Mouse (Mus musculus) midbrain, embryonic 12.5 days (tissue): ENCODE measurements around the gene Tfrc. TPM values are rescaled to one million over a fixed set of nuclear protein-coding genes. Genes with fewer than 3 reads are reported as not detected.

Experiments used
- ATAC-seq: fragments of 200-750 bp; cut with Nextera tagmentation; 2 replicates; pipeline ENCODE4 v1.8.0; 2017; ENCODE audit warnings: low read depth, moderate TSS enrichment, moderate library complexity; ENCODE audit not compliant: low FRiP score
- H3K27ac ChIP-seq: fragments of 300-500 bp; sonication (generic); replicated peaks from 2 replicates; pipeline ENCODE4 v1.5.1; 2016; ENCODE audit warnings: mild to moderate bottlenecking
- H3K27me3 ChIP-seq: fragments of 300-500 bp; sonication (generic); 2 replicates; pipeline ENCODE4 v1.6.1; 2016; ENCODE audit warnings: mild to moderate bottlenecking
- H3K36me3 ChIP-seq: fragments of 300-500 bp; sonication (generic); 2 replicates; pipeline ENCODE4 v1.6.1; 2016
- H3K4me1 ChIP-seq: fragments of 300-500 bp; sonication (generic); 2 replicates; pipeline ENCODE4 v1.6.1; 2016
- H3K4me2 ChIP-seq: fragments of 300-500 bp; sonication (generic); replicated peaks from 2 replicates; pipeline ENCODE4 v1.6.1; 2016; ENCODE audit warnings: mild to moderate bottlenecking, moderate library complexity
- H3K4me3 ChIP-seq: fragments of 300-500 bp; sonication (generic); 2 replicates; pipeline ENCODE4 v1.5.1; 2016; ENCODE audit warnings: mild to moderate bottlenecking
- H3K9ac ChIP-seq: fragments of 300-500 bp; sonication (generic); replicated peaks from 2 replicates; pipeline ENCODE4 v1.6.1; 2016; ENCODE audit warnings: mild to moderate bottlenecking, moderate library complexity
- H3K9me3 ChIP-seq: fragments of 300-500 bp; sonication (generic); 2 replicates; pipeline ENCODE4 v1.6.1; 2016; ENCODE audit warnings: mild to moderate bottlenecking
- WGBS: fragments of 180-500 bp; shearing (Covaris S2); methylation state at CpG from one replicate; pipeline ENCODE4 v1.1.7; 2016; 5-methylcytosine and 5-hydroxymethylcytosine counted together
- polyA plus RNA-seq: library from polyadenylated mRNA; unstranded; fragments of >200 nt; fragmentation: Nextera tagmentation; extraction: Ambion mirVana; gene quantifications from 2 replicates; pipeline ENCODE4 v1.2.1, GENCODE M21; 2016

The Tfrc gene
- polyA plus RNA-seq, 1 experiment from 2014 or later = 64.1 TPM

- Histone ChIP-seq H3K27me3 (no peaks in the 10 kb centered on the region), H3K4me3 (no peak overlapping the region), H3K9me3 (no peaks in the 10 kb centered on the region), H3K4me2 (no peak overlapping the region), H3K36me3 (peaks cover 89% of the 10 kb centered on the region), H3K27ac (no peak overlapping the region), H3K9ac (no peak overlapping the region), H3K4me1 (no peaks in the 10 kb centered on the region)
- no peak for ATAC-seq
- 93% methylated on average over 17 of the region's 17 CpGs for WGBS
These were observed 65.5 kb downstream of the Tfrc start for GRCm38 (mm10) chr16:32674121-32674740.

GRCm38 (mm10) chr16:32677040-32677700 lies 68.5 kb downstream of the Tfrc start:
- no peaks in the 10 kb centered on the region for H3K9me3 ChIP-seq
- H3K4me1 ChIP-seq = no peaks in the 10 kb centered on the region
- H3K27me3 ChIP-seq = no peaks in the 10 kb centered on the region
- no peak overlapping the region for H3K4me2 ChIP-seq
- H3K36me3 ChIP-seq = peaks cover 89% of the 10 kb centered on the region
- no peak overlapping the region for H3K9ac ChIP-seq
- 75% methylated on average over 10 of the region's 10 CpGs for WGBS
- H3K4me3 ChIP-seq = no peak overlapping the region
- no peak overlapping the region for H3K27ac ChIP-seq
- no peak for ATAC-seq

- no peak overlapping the region for H3K4me3 ChIP-seq
- H3K9ac ChIP-seq = no peak overlapping the region
- 75% methylated on average over 14 of the region's 14 CpGs for WGBS
- no peaks in the 10 kb centered on the region for H3K4me1 ChIP-seq
- peaks cover 86% of the 10 kb centered on the region for H3K36me3 ChIP-seq
- no peaks in the 10 kb centered on the region for H3K27me3 ChIP-seq
- no peak for ATAC-seq
- no peak overlapping the region for H3K27ac ChIP-seq
- H3K4me2 ChIP-seq = no peak overlapping the region
- H3K9me3 ChIP-seq = no peaks in the 10 kb centered on the region
These were observed 69.2 kb downstream of the Tfrc start for GRCm38 (mm10) chr16:32677903-32678302.

- H3K9me3 ChIP-seq = no peaks in the 10 kb centered on the region
- no peak overlapping the region for H3K4me2 ChIP-seq
- no peaks in the 10 kb centered on the region for H3K4me1 ChIP-seq
- 85% methylated on average over 14 of the region's 14 CpGs for WGBS
- no peak overlapping the region for H3K4me3 ChIP-seq
- H3K27me3 ChIP-seq = no peaks in the 10 kb centered on the region
- no peak overlapping the region for H3K9ac ChIP-seq
- ATAC-seq = no peak
- H3K36me3 ChIP-seq = peaks cover 78% of the 10 kb centered on the region
- H3K27ac ChIP-seq = no peak overlapping the region
These were observed 70.1 kb downstream of the Tfrc start for GRCm38 (mm10) chr16:32678812-32679211.

- H3K4me2 ChIP-seq = no peak overlapping the region
- ATAC-seq = no peak
- no peak overlapping the region for H3K9ac ChIP-seq
- H3K9me3 ChIP-seq = no peaks in the 10 kb centered on the region
- WGBS = 93% methylated on average over 16 of the region's 16 CpGs
- H3K27ac ChIP-seq = no peak overlapping the region
- peaks cover 70% of the 10 kb centered on the region for H3K36me3 ChIP-seq
- no peaks in the 10 kb centered on the region for H3K4me1 ChIP-seq
- no peaks in the 10 kb centered on the region for H3K27me3 ChIP-seq
- no peak overlapping the region for H3K4me3 ChIP-seq
These were observed 71.3 kb downstream of the Tfrc start for GRCm38 (mm10) chr16:32679976-32680375.

- Histone ChIP-seq H3K4me1 (no peaks in the 10 kb centered on the region), H3K27me3 (no peaks in the 10 kb centered on the region), H3K9me3 (no peaks in the 10 kb centered on the region), H3K4me2 (no peak overlapping the region), H3K27ac (no peak overlapping the region), H3K9ac (no peak overlapping the region), H3K36me3 (peaks cover 61% of the 10 kb centered on the region), H3K4me3 (no peak overlapping the region)
- no peak for ATAC-seq
- 90% methylated on average over 6 of the region's 6 CpGs for WGBS
These were observed 72.1 kb downstream of the Tfrc start for GRCm38 (mm10) chr16:32680806-32681205.

GRCm38 (mm10) chr16:32682194-32682593 lies 73.5 kb downstream of the Tfrc start:
- H3K36me3 ChIP-seq = peaks cover 48% of the 10 kb centered on the region
- H3K9me3 ChIP-seq = no peaks in the 10 kb centered on the region
- no peak overlapping the region for H3K4me2 ChIP-seq
- no peaks in the 10 kb centered on the region for H3K4me1 ChIP-seq
- H3K9ac ChIP-seq = no peak overlapping the region
- 43% methylated on average over 5 of the region's 5 CpGs for WGBS
- no peak overlapping the region for H3K27ac ChIP-seq
- H3K27me3 ChIP-seq = no peaks in the 10 kb centered on the region
- no peak overlapping the region for H3K4me3 ChIP-seq
- ATAC-seq = no peak

Other genes with a start within 250 kb of the Tfrc start
- not detected in 2 replicates for gene Tm4sf19, start 208.4 kb upstream of the Tfrc start, polyA plus RNA-seq
- 26.2 and 28.4 TPM in 2 replicates for gene Tctex1d2, start 189.2 kb upstream of the Tfrc start, polyA plus RNA-seq
- 43.5 and 46.0 TPM in 2 replicates for gene Pcyt1a, start 178.0 kb upstream of the Tfrc start, polyA plus RNA-seq
- 0.18 and 0.24 TPM in 2 replicates for gene Slc51a, start 121.0 kb upstream of the Tfrc start, polyA plus RNA-seq
- gene Zdhhc19, start 112.7 kb upstream of the Tfrc start, polyA plus RNA-seq = not detected in 2 replicates
- gene Tnk2, start 35.0 kb downstream of the Tfrc start, polyA plus RNA-seq = 9.5 and 11.9 TPM in 2 replicates
- 0.03 TPM in 1 of 2 replicates, not detected in the other for gene Muc4, start 127.0 kb downstream of the Tfrc start, polyA plus RNA-seq
- gene Muc20, start 188.5 kb downstream of the Tfrc start, polyA plus RNA-seq = not detected in 2 replicates
- not detected in 2 replicates for gene Smbd1, start 201.6 kb downstream of the Tfrc start, polyA plus RNA-seq